Mouse (Mus musculus) layer of hippocampus, adult 6 months (tissue): ENCODE results near the gene Bud31. TPM values are rescaled to one million over a fixed set of nuclear protein-coding genes. Genes with fewer than 3 reads are reported as not detected.

Experiments used
- long read RNA-seq, 2 experiments: library from polyadenylated mRNA; unstranded; transcript quantifications; one replicate each; pipeline ENCODE4 v2.0.0; 2019 to 2020
- polyA plus RNA-seq: library from polyadenylated mRNA; unstranded; fragments of <200 nt; fragmentation: Nextera tagmentation; gene quantifications from 2 replicates; pipeline ENCODE4 v1.2.3, GENCODE M21; 2021

Gene Bud31
- 105 and 112 TPM in 2 replicates for polyA plus RNA-seq
- long read RNA-seq, experiment 1, transcript Bud31-207 (6 exons, 867 nt), result major isoform, 57 of 74 reads
- long read RNA-seq, experiment 1, transcript Bud31-203 (6 exons, 928 nt), result minor isoform, 9 of 74 reads
- long read RNA-seq, experiment 1, partial matches to known transcripts, result 4 of 74 reads
- long read RNA-seq, experiment 1, other reads (novel, unspliced or antisense), result 3 of 74 reads
- long read RNA-seq, experiment 2, transcript Bud31-207 (6 exons, 867 nt), result major isoform, 21 of 31 reads
- long read RNA-seq, experiment 2, partial matches to known transcripts, result 1 of 31 reads
- long read RNA-seq, experiment 2, other reads (novel, unspliced or antisense), result 5 of 31 reads

GRCm38 (mm10) chr5:145139571-145140519 is at the start of gene Bud31, which contains the start of gene Pdap1:
TSS of gene Bud31 (plus strand) at chr5:145140362.
TSS of gene Pdap1 (minus strand) at chr5:145140238.

GRCm38 (mm10) chr5:145114071-145114605 is 26.0 kb upstream of the Bud31 start, which contains the start of gene Arpc1b:
TSS of gene Arpc1b (plus strand) at chr5:145114215.

DNA sequence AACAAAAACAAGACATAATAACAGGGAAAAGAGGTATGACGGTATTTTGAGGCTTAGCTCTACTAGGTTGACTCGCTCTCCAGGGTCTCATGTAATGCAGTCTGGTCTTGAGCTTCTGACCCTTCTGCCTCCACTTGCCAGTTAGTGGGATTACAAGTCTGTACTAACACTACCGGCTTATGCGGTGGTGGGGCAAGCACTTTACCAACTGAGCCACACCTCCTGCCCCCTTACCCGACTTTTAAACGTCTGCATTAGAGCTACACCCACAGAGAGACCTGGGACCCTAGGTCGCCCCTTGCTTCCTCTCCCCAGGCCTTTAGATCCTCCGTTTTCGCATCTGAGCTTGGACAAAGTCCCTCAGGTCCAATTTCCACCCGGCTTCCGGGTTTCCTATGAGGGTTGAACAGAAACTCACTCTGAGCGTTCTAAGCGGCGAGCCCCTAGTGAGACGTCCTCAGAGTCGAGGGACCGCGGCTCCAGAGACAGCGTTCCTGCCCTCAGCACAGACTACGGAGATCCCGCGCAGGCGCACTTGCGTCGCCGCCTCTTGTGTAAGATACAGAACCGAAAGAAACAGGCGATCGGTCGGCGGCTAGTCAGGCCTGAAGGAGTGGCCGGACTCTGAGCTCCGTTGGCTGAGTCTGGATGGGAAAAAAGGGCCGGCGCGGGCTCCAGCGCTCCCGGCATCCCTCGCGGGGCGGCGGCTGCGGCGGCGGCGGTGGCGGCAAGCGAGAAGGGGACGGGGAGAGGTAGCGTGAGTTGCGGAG is 26.6 kb downstream of the Bud31 start, which contains the start of the genes Ptcd1 and Cpsf4:
TSS of gene Ptcd1 (minus strand) at position 573 of the 770 bp plus-strand sequence.
TSS of gene Cpsf4 (plus strand) at position 678 of the 770 bp plus-strand sequence.

GRCm38 (mm10) chr5:145191962-145192361 is 51.8 kb downstream of the Bud31 start, which contains the start of gene Atp5j2:
TSS of gene Atp5j2 (minus strand) at chr5:145192062.

Other genes starting within 250 kb of the Bud31 start
- gene Smurf1, start 174.5 kb upstream of the Bud31 start, polyA plus RNA-seq, result 2.0 and 2.4 TPM in 2 replicates
- not detected in 2 replicates for gene Gm4871, start 107.6 kb upstream of the Bud31 start, polyA plus RNA-seq
- not detected in 2 replicates for gene 1700018F24Rik, start 97.4 kb upstream of the Bud31 start, polyA plus RNA-seq
- gene Arpc1a, start 56.5 kb upstream of the Bud31 start, polyA plus RNA-seq, result 370 and 401 TPM in 2 replicates
- gene Kpna7, start 56.3 kb upstream of the Bud31 start, polyA plus RNA-seq, result not detected in 2 replicates
- gene Arpc1b, start 26.1 kb upstream of the Bud31 start, polyA plus RNA-seq, result 53.5 and 59.1 TPM in 2 replicates
- 64.7 and 65.6 TPM in 2 replicates for gene Pdap1, start 124 bp upstream of the Bud31 start, polyA plus RNA-seq
- 14.1 and 16.0 TPM in 2 replicates for gene Ptcd1, start 26.7 kb downstream of the Bud31 start, polyA plus RNA-seq
- gene Cpsf4, start 26.9 kb downstream of the Bud31 start, polyA plus RNA-seq, result 4.2 and 5.7 TPM in 2 replicates
- gene Atp5j2, start 51.7 kb downstream of the Bud31 start, polyA plus RNA-seq, result 1,254 and 1,419 TPM in 2 replicates
- 8.9 and 9.7 TPM in 2 replicates for gene Zkscan14, start 61.5 kb downstream of the Bud31 start, polyA plus RNA-seq
- 6.0 and 6.5 TPM in 2 replicates for gene Zkscan5, start 64.2 kb downstream of the Bud31 start, polyA plus RNA-seq
- 17.7 and 18.9 TPM in 2 replicates for gene Zfp655, start 91.4 kb downstream of the Bud31 start, polyA plus RNA-seq
- gene Zscan25, start 140.1 kb downstream of the Bud31 start, polyA plus RNA-seq, result 1.1 TPM in 2 replicates
- gene Cyp3a57, start 204.9 kb downstream of the Bud31 start, polyA plus RNA-seq, result not detected in 2 replicates